Mouse (Mus musculus) ES-Bruce4 (cell line): Measurements from ENCODE around the gene Galns.
A peak's percentile ranks its signal among the peaks of the same experiment; 100 is the strongest.

Experiments used
- CTCF ChIP-seq: IDR thresholded peaks from one replicate; pipeline ENCODE4 v1.8.1; 2011; ENCODE audit warnings: low read depth, low read length
- EP300 ChIP-seq: IDR thresholded peaks from 2 replicates; pipeline ENCODE4 v1.6.1; 2011; ENCODE audit warnings: low read depth, low read length; ENCODE audit not compliant: insufficient read depth
- POLR2A ChIP-seq: IDR thresholded peaks from one replicate; pipeline ENCODE4 v1.8.1; 2011; ENCODE audit warnings: low read length; ENCODE audit not compliant: insufficient read depth

DNA sequence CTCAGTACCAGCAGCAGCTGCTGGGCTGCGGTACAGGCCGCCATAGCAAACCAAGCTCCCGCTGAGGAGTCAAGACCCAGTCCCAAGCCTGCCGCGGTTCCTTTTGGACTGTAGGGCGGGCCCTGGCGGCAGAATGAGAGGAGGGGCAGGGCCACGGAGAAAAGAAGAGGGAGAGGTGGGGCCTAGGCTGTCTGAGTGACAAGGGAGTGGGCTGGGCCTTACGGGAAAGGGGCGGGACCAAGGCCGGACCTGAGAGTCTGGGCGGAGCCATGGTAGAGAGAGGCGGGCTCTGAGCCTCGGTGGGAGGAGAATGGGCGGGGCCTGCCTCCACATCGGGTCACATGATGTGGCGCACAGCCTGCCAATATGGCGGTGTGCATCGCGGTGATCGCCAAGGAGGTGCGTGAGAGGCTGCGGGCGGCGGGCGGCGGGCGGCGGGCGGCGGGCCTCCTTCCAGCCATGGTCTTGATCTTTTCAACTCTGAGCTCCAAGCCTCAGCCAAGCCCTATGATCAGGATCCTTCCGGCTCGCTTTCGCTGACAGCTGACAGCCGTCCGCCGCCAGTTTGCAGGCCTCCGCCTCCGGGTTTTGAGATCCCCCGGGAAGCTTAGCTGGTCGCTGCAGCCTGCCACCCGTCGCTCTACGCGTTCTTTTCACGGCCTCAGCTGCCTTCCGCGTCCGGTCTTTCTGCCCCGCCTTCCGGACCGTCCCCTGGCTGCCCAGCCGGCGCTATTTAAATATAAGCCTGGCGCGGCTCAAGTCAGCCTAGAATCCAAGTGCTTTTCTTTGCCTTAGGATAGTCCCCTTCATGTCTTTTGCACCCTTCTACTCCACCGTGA is at the start of gene Galns, which contains the start of gene Trappc2l:
- TF ChIP-seq EP300 (0 out of 2 replicates have a peak, but pooled peaks have one; percentile 15), CTCF (no peak), POLR2A (no peak)
